In genomic region chr3:105521639-105522038, GRCm38 (mm10) we compare ENCODE assay signal across 13 mouse cellular contexts.
A peak's percentile ranks its signal among the peaks of the same experiment; 100 is the strongest.
DNase-seq lines count a peak whose midpoint lies in the region; ATAC-seq lines count a peak whose summit lies in the region.
"Had no signal": no experiment of that assay in that cellular context is flagged by ENCODE, and none has a peak within 500 bp of the region (broad histone marks: within the 10 kb centered on the region; RNA-seq: fewer than 3 reads in every experiment).

No protein-coding gene starts in this region.

- H3K9me3 ChIP-seq in hindbrain, embryonic 15.5 days, result no peaks in the 10 kb centered on the region
- H3K9me3 ChIP-seq in hindbrain, embryonic 12.5 days (replicated peaks), result no peaks in the 10 kb centered on the region
- no peaks in the 10 kb centered on the region for H3K9me3 ChIP-seq in forebrain, embryonic 15.5 days
- no peaks in the 10 kb centered on the region for H3K9me3 ChIP-seq in midbrain, embryonic 15.5 days
- H3K9me3 ChIP-seq: neural tube, embryonic 12.5 days had no signal

- H3K27me3 ChIP-seq in hindbrain, embryonic 15.5 days, result no peaks in the 10 kb centered on the region
- no peaks in the 10 kb centered on the region for H3K27me3 ChIP-seq in hindbrain, embryonic 12.5 days
- H3K27me3 ChIP-seq in forebrain, embryonic 15.5 days, result no peaks in the 10 kb centered on the region
- H3K27me3 ChIP-seq in midbrain, embryonic 15.5 days (replicated peaks), result no peaks in the 10 kb centered on the region
- H3K27me3 ChIP-seq: neural tube, embryonic 12.5 days had no signal

- no peak overlapping the region for H3K4me3 ChIP-seq in hindbrain, embryonic 15.5 days
- no peak overlapping the region for H3K4me3 ChIP-seq in hindbrain, embryonic 12.5 days
- H3K4me3 ChIP-seq in forebrain, embryonic 15.5 days, result no peak overlapping the region
- H3K4me3 ChIP-seq in midbrain, embryonic 15.5 days, result no peak overlapping the region
- H3K4me3 ChIP-seq: neural tube, embryonic 12.5 days had no signal

- 0 out of 2 replicates have a peak overlapping the region, but pooled peaks have one; percentile 31 for H3K27ac ChIP-seq in hindbrain, embryonic 15.5 days (replicated peaks)
- H3K27ac ChIP-seq in hindbrain, embryonic 12.5 days, result no peak overlapping the region
- peak overlapping the region; percentile 68 for H3K27ac ChIP-seq in forebrain, embryonic 15.5 days (replicated peaks)
- H3K27ac ChIP-seq in midbrain, embryonic 15.5 days, result peak overlapping the region; percentile 56; the same call in 1 of the 2 replicates
- H3K27ac ChIP-seq: kidney, postnatal 0 days; neural tube, embryonic 12.5 days had no signal

- DNase-seq in heart, adult 11 months, result peak; percentile 79
- DNase-seq in heart, adult 18-20 months, result no peak
- no peak for DNase-seq in frontal cortex, postnatal 36 days (ENCODE audit: low spot score in 2 of 2)
- DNase-seq in embryo, embryonic 10.5 days (ENCODE audit: low spot score), result no peak
- DNase-seq: liver, postnatal 0 days; thymus, adult 18-20 months had no signal

- 0 out of 2 replicates have a peak overlapping the region, but pooled peaks have one; percentile 20 for H3K4me2 ChIP-seq in hindbrain, embryonic 15.5 days
- H3K4me2 ChIP-seq in hindbrain, embryonic 12.5 days (replicated peaks), result no peak overlapping the region
- H3K4me2 ChIP-seq in forebrain, embryonic 15.5 days (replicated peaks), result peak overlapping the region; percentile 20
- H3K4me2 ChIP-seq in midbrain, embryonic 15.5 days, result no peak overlapping the region
- H3K4me2 ChIP-seq: neural tube, embryonic 12.5 days had no signal

- no peaks in the 10 kb centered on the region for H3K36me3 ChIP-seq in hindbrain, embryonic 15.5 days
- H3K36me3 ChIP-seq in hindbrain, embryonic 12.5 days, result no peaks in the 10 kb centered on the region
- no peaks in the 10 kb centered on the region for H3K36me3 ChIP-seq in forebrain, embryonic 15.5 days
- no peaks in the 10 kb centered on the region for H3K36me3 ChIP-seq in midbrain, embryonic 15.5 days (replicated peaks)
- H3K36me3 ChIP-seq: neural tube, embryonic 12.5 days had no signal

- H3K4me1 ChIP-seq in hindbrain, embryonic 15.5 days (replicated peaks), result peaks cover 12% of the 10 kb centered on the region
- H3K4me1 ChIP-seq in hindbrain, embryonic 12.5 days, result peaks cover 5% of the 10 kb centered on the region
- H3K4me1 ChIP-seq in forebrain, embryonic 15.5 days, result peaks cover 17% of the 10 kb centered on the region
- H3K4me1 ChIP-seq in midbrain, embryonic 15.5 days, result peaks cover 14% of the 10 kb centered on the region
- H3K4me1 ChIP-seq: neural tube, embryonic 12.5 days had no signal

- no peak overlapping the region for H3K9ac ChIP-seq in hindbrain, embryonic 15.5 days
- H3K9ac ChIP-seq in hindbrain, embryonic 12.5 days, result no peak overlapping the region
- H3K9ac ChIP-seq in forebrain, embryonic 15.5 days (replicated peaks), result no peak overlapping the region
- no peak overlapping the region for H3K9ac ChIP-seq in midbrain, embryonic 15.5 days
- H3K9ac ChIP-seq: liver, postnatal 0 days; neural tube, embryonic 12.5 days had no signal

- ATAC-seq in hindbrain, embryonic 15.5 days (ENCODE audit: low FRiP score, low read depth), result no peak; the same call in 1 of the 2 replicates
- no peak for ATAC-seq in hindbrain, embryonic 12.5 days (ENCODE audit: low FRiP score)
- no peak; the same call in 1 of the 2 replicates for ATAC-seq in forebrain, embryonic 15.5 days (replicated peaks)
- no peak for ATAC-seq in midbrain, embryonic 15.5 days (replicated peaks)
- ATAC-seq: intestine, postnatal 0 days; liver, postnatal 0 days had no signal

- WGBS in hindbrain, embryonic 15.5 days, result 75% methylated on average over 4 of the region's 4 CpGs
- WGBS in hindbrain, embryonic 12.5 days, result 83% methylated on average over 4 of the region's 4 CpGs
- 80% methylated on average over 4 of the region's 4 CpGs for WGBS in forebrain, embryonic 15.5 days
- WGBS in midbrain, embryonic 15.5 days, result 88% methylated on average over 4 of the region's 4 CpGs

Comparison
In these comparisons a context has a peak if more than half of its experiments do, and no peak if none do; other contexts are left out.
1. H3K4me2 ChIP-seq: peak in hindbrain, embryonic 15.5 days (single experiment) and forebrain, embryonic 15.5 days (single experiment); none in hindbrain, embryonic 12.5 days (single experiment) and midbrain, embryonic 15.5 days (single experiment).